Mouse (Mus musculus) gastrocnemius, postnatal 4 days (tissue): ENCODE data around the gene Gjb4. TPM values are rescaled to one million over a fixed set of nuclear protein-coding genes. Genes with fewer than 3 reads are reported as not detected.
A peak's percentile ranks its signal among the peaks of the same experiment; 100 is the strongest.

Source experiments
- DNase-seq, 2 experiments: peaks; one replicate each; pipeline ENCODE4 v3.0.0; 2021 to 2022; ENCODE audit warnings: low spot score in 2 of 2, mixed read lengths in 2 of 2
- long read RNA-seq, 2 experiments: library from polyadenylated mRNA; stranded (forward); transcript quantifications; one replicate each; pipeline ENCODE4 v2.0.0; 2021
- total RNA-seq, 2 experiments: library from RNA; stranded (reverse); gene quantifications; 2 replicates each; pipeline ENCODE4 v1.2.3; 2021

The Gjb4 gene
- total RNA-seq: not detected
- long read RNA-seq, experiment 1, partial matches to known transcripts: 0 of 5 reads
- long read RNA-seq, experiment 1, other reads (novel, unspliced or antisense): 1 of 5 reads
- long read RNA-seq, experiment 2: 0 reads

GRCm38 (mm10) chr4:127353951-127354438, at the start of gene Gjb4:
Gjb4 (minus strand) TSS chr4:127354081.
- DNase-seq: no peak

GRCm38 (mm10) chr4:127402614-127403013, 48.7 kb upstream of the Gjb4 start:
- DNase-seq: no peak

- no peak for DNase-seq
These were observed 48.3 kb upstream of the Gjb4 start for GRCm38 (mm10) chr4:127402166-127402565.

GRCm38 (mm10) chr4:127400165-127401145, 46.6 kb upstream of the Gjb4 start:
- no peak for DNase-seq

- DNase-seq: no peak
These were observed 41.7 kb upstream of the Gjb4 start for GRCm38 (mm10) chr4:127395591-127395990.

GRCm38 (mm10) chr4:127389645-127390044, 35.8 kb upstream of the Gjb4 start:
- no peak for DNase-seq

- no peak for DNase-seq
These were observed 23.5 kb upstream of the Gjb4 start for GRCm38 (mm10) chr4:127377344-127377743.

GRCm38 (mm10) chr4:127375541-127376177, 21.8 kb upstream of the Gjb4 start:
- no peak for DNase-seq

- no peak for DNase-seq
These were observed 20.8 kb upstream of the Gjb4 start for GRCm38 (mm10) chr4:127374645-127375044.

GRCm38 (mm10) chr4:127373491-127373890, 19.6 kb upstream of the Gjb4 start:
- DNase-seq: no peak

GRCm38 (mm10) chr4:127371546-127371945, 17.7 kb upstream of the Gjb4 start:
- peak in 1 of 2 experiments; percentile 18 for DNase-seq

GRCm38 (mm10) chr4:127370447-127370846, 16.6 kb upstream of the Gjb4 start:
- DNase-seq: no peak

- DNase-seq: peak; percentile 52 to 61
These were observed 14.6 kb upstream of the Gjb4 start for GRCm38 (mm10) chr4:127368379-127368973.

GRCm38 (mm10) chr4:127365834-127366233, 12.0 kb upstream of the Gjb4 start:
- DNase-seq: no peak

GRCm38 (mm10) chr4:127365433-127365832, 11.6 kb upstream of the Gjb4 start:
- no peak for DNase-seq

- DNase-seq: no peak
These were observed 10.6 kb upstream of the Gjb4 start for GRCm38 (mm10) chr4:127364431-127364830.

- DNase-seq: no peak
These were observed 9.4 kb upstream of the Gjb4 start for GRCm38 (mm10) chr4:127363331-127363730.

GRCm38 (mm10) chr4:127362520-127362919, 8.6 kb upstream of the Gjb4 start:
- DNase-seq: no peak

- DNase-seq: no peak
These were observed 4.1 kb upstream of the Gjb4 start, which contains the start of gene Gjb5 for GRCm38 (mm10) chr4:127358018-127358417. Gjb5 (minus strand) TSS chr4:127358181.

GRCm38 (mm10) chr4:127354506-127355485, 915 bp upstream of the Gjb4 start:
- no peak for DNase-seq
